Mouse (Mus musculus) heart, adult 2 months (tissue): ENCODE measurements around the gene Ihh. TPM values are rescaled to one million over a fixed set of nuclear protein-coding genes. Genes with fewer than 3 reads are reported as not detected.
A peak's percentile ranks its signal among the peaks of the same experiment; 100 is the strongest.

Source experiments
- DNase-seq, 2 experiments: peaks; one replicate each; pipeline ENCODE4 v3.0.0; 2021
- H3K27ac ChIP-seq: fragments of 200-600 bp; 2 replicates; pipeline ENCODE4 v1.8.1; 2022
- H3K27me3 ChIP-seq: fragments of 200-500 bp; 2 replicates; pipeline ENCODE4 v1.6.1; 2012; ENCODE audit warnings: mild to moderate bottlenecking, low read length, inconsistent platforms, mixed read lengths; ENCODE audit not compliant: control insufficient read depth, insufficient read depth
- H3K36me3 ChIP-seq: fragments of 200-500 bp; 2 replicates; pipeline ENCODE4 v1.6.1; 2012; ENCODE audit warnings: low read length, inconsistent platforms; ENCODE audit not compliant: control insufficient read depth, insufficient read depth
- H3K4me1 ChIP-seq: fragments of 200-500 bp; 2 replicates; pipeline ENCODE4 v1.6.1; 2011; ENCODE audit warnings: low read length; ENCODE audit not compliant: control insufficient read depth, insufficient read depth
- H3K4me3 ChIP-seq: fragments of 200-600 bp; 2 replicates; pipeline ENCODE4 v1.8.1; 2022
- H3K79me2 ChIP-seq: fragments of 200-500 bp; replicated peaks from 2 replicates; pipeline ENCODE4 v1.6.1; 2012; ENCODE audit warnings: mild to moderate bottlenecking, inconsistent platforms, low read length, moderate library complexity, mixed read lengths; ENCODE audit not compliant: control insufficient read depth, insufficient read depth
- H3K9ac ChIP-seq: fragments of 200-500 bp; 2 replicates; pipeline ENCODE4 v1.6.1; 2012; ENCODE audit warnings: low read depth, mild to moderate bottlenecking, control low read depth, inconsistent platforms, low read length, mixed read lengths
- CTCF ChIP-seq: fragments of 200-600 bp; IDR thresholded peaks from 2 replicates; pipeline ENCODE4 v1.8.1; 2022; ENCODE audit warnings: antibody characterized with exemption, mild to moderate bottlenecking, moderate library complexity
- EP300 ChIP-seq: fragments of 200-500 bp; IDR thresholded peaks from 2 replicates; pipeline ENCODE4 v1.6.1; 2011; ENCODE audit warnings: low read depth, low read length, control low read depth; ENCODE audit not compliant: insufficient read depth
- POLR2A ChIP-seq: fragments of 200-500 bp; IDR thresholded peaks from 2 replicates; pipeline ENCODE4 v1.6.1; 2011; ENCODE audit warnings: mild to moderate bottlenecking, low read depth, low read length, control low read depth; ENCODE audit not compliant: insufficient read depth
- WGBS: fragments of 180-500 bp; shearing (Covaris S2); methylation state at CpG from one replicate; pipeline ENCODE4 v1.1.7; 2018; 5-methylcytosine and 5-hydroxymethylcytosine counted together
- intact Hi-C: fragments of 180-260 bp; cut with DNase I; formaldehyde crosslinking; loops from one replicate; pipeline ENCODE4 v1.15.1; 2025
- polyA plus RNA-seq: library from polyadenylated mRNA; depleted of rRNA; stranded (reverse); fragments of >200 nt; gene quantifications from 2 replicates; pipeline ENCODE4 v1.2.3, GENCODE M21; 2012
- total RNA-seq, 2 experiments: library from RNA; stranded (reverse); gene quantifications; 2 replicates each; pipeline ENCODE4 v1.2.3; 2021

The Ihh gene
- total and polyA plus RNA-seq, 3 experiments: 0.04 to 0.16 (median 0.14) TPM

DNA sequence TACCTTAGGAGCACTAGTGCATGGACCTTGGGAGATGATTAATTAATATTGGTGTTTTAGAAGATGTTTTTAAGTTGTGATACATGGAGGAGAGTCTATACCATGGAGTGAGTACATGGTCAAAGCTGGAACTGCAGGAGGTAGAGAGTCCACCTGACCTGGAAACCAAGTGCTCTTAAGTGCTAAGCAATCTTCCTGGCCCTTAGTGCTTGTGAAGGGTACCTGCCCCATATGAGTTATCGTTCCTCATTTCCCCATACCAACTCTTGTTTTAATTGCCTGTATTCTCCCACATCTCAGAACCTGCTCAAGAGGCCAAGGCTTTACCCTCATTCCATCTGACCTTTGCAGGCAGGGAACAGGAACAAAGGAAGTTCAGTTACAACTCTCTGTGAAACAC lies 24.5 kb upstream of the Ihh start:
- no peak for DNase-seq
- Histone ChIP-seq H3K9ac (no peak overlapping the region), H3K36me3 (no peaks in the 10 kb centered on the region), H3K79me2 (no peaks in the 10 kb centered on the region), H3K4me1 (no peaks in the 10 kb centered on the region), H3K27me3 (no peaks in the 10 kb centered on the region), H3K4me3 (no peak overlapping the region), H3K27ac (no peak overlapping the region)
- TF ChIP-seq EP300 (no peak), CTCF (no peak), POLR2A (no peak)
- 97% methylated on average over 1 of the region's 1 CpGs for WGBS
- intact Hi-C loops: no loop called here

DNA sequence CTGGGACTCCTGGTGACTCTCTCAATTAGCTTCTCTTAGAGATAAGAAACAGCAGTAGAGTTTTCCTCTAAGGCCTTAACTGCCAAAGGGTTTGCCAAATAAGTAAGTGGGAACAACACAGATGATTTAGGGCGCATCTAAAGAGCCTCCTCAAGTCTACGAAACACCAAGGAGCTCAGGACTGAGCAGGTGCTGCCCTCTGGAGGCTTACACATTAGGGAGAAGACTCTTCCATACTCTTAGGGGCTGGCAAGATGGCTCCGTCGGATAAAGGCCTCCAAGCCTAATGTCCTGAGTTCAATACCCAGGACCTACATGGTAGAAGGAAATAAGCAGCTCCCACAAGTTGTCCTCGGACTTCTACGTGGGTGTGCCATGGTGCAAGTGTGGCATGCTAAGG lies 22.1 kb upstream of the Ihh start:
- TF ChIP-seq CTCF (0 out of 2 replicates have a peak, but pooled peaks have one; percentile 4), POLR2A (no peak)
- Histone ChIP-seq H3K36me3 (no peaks in the 10 kb centered on the region), H3K79me2 (no peaks in the 10 kb centered on the region), H3K4me1 (no peaks in the 10 kb centered on the region), H3K9ac (no peak overlapping the region), H3K4me3 (no peak overlapping the region), H3K27me3 (no peaks in the 10 kb centered on the region), H3K27ac (no peak overlapping the region)
- intact Hi-C loops: no loop called here
- 82% methylated on average over 6 of the region's 6 CpGs for WGBS
- DNase-seq: no peak

DNA sequence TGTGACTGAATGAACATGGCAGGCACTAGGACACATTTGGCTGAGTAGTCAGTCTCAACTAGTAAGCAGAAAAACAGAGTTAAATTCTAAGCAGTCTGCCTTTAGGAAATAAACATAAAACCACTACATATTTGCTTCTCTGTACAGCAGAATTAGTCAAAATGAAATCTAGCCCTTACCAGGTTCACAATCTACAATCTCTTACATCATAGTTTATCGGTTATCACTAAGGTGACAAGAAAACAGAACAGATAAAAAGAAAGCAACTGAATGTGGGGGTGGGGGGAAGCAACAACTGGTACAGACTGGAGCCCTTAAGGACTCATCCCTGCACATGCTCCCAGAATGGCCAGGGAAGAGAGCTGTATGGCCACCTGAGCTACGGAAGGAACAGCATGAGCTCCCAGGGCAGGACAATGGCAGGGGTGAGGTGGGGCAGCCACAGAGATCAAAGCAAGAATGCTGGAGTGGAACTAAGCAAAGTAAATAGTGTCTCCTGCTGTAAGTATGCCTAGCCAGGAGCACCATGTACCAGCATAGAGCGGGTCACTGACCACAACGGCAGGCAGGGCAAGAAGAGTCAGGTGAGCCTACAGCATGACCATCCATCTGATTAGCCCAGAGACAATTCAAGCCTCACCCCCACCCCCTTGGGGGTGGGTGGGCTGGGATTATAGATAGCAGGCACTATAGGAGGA lies 20.0 kb upstream of the Ihh start:
- no peak overlapping the region for H3K4me3 ChIP-seq
- 84% methylated on average over 4 of the region's 4 CpGs for whole genome bisulfite sequencing
- no peak for TF ChIP-seq EP300
- TF ChIP-seq CTCF: no peak
- no peak for TF ChIP-seq POLR2A
- no peaks in the 10 kb centered on the region for H3K27me3 ChIP-seq
- intact Hi-C loops: no loop called here
- H3K36me3 ChIP-seq: no peaks in the 10 kb centered on the region
- no peaks in the 10 kb centered on the region for H3K79me2 ChIP-seq
- H3K27ac ChIP-seq: no peak overlapping the region
- H3K4me1 ChIP-seq: no peaks in the 10 kb centered on the region
- H3K9ac ChIP-seq: no peak overlapping the region
- no peak for DNase-seq

DNA sequence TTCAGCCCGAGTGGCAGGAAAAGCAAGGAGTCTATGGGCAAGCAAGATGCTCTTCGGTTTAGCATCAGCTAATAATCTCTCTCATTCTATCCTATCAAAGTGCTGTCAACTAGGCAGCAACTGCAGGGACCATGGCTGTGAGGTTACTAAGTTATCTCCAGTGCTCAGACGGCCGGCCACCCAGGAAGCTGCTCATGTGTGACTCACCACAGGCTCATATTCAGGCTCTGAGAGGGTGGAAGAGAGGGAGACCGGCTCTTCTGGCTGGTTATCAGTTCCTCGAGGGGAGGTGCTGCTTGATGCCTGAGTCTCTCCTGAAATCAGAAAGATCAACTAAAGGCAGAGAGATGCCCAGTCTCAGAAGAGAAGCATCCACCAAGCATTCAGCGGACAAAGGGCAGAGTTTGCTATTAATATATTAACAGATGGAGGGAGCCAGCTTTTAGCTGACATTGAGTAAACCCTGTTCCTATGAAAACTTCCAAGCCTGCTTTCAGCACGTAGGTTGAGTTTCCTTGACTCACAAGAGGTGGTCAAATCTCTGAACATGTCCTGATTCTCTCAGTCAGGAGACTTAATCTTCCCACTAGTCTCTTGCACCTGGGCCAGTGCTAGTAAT lies 16.6 kb upstream of the Ihh start:
- no peak for DNase-seq
- intact Hi-C loops: no loop called here
- H3K27ac ChIP-seq: no peak overlapping the region
- H3K27me3 ChIP-seq: no peaks in the 10 kb centered on the region
- H3K9ac ChIP-seq: no peak overlapping the region
- TF ChIP-seq CTCF (no peak), POLR2A (no peak), EP300 (no peak)
- 60% methylated on average over 8 of the region's 8 CpGs for WGBS
- H3K4me3 ChIP-seq: no peak overlapping the region
- no peaks in the 10 kb centered on the region for H3K79me2 ChIP-seq
- no peaks in the 10 kb centered on the region for H3K36me3 ChIP-seq
- H3K4me1 ChIP-seq: no peaks in the 10 kb centered on the region

DNA sequence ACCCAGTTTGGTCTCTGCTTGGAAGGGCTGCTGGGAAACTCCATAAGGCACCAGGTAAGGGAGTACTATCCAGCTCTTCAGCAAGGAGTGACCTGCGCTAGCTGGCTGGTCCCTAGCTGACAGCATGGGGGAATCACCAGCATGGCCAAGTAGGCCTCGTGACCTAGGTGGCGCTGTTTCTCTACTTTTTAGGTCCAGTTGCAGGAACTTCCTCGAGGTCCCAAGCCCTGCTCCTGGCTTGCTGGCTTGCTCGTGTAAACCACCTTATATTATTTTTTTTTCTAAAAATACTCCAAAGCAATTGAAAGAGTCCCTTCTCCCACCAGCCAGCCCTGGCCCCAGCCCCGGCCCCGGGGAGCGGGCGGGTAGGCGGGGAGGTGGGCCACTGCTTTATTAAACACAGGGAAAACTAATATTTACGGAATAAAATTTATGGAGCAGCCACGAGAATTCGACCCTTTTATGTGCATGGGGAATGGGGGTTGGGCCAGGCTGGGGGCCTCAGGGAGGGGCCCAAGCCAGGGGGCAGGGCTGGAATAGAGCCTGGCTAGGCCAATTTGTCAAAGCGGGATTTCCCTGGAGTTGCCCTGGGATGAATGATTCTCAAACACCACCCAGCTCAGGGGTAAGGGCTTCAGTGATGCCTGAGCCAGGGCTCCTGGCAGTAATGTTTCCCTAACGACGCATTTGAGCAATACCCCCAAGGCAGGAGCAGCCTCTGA lies 13.2 kb upstream of the Ihh start:
- Histone ChIP-seq H3K4me1 (no peaks in the 10 kb centered on the region), H3K9ac (no peak overlapping the region), H3K79me2 (no peaks in the 10 kb centered on the region), H3K27me3 (0 out of 2 replicates have a peak, but pooled peaks cover 1% of the 10 kb centered on the region), H3K27ac (no peak overlapping the region), H3K4me3 (no peak overlapping the region), H3K36me3 (no peaks in the 10 kb centered on the region)
- intact Hi-C loops: loop anchor here (2.0 kb wide), 1 partner anchor 52 kb away; no protein-coding TSS in a partner anchor
- 26% methylated on average over 16 of the region's 16 CpGs for WGBS
- TF ChIP-seq EP300 (peak; percentile 43; the same call in 1 of the 2 replicates), CTCF (peak; percentile 83), POLR2A (no peak)
- peak; percentile 67 to 72 for DNase-seq

DNA sequence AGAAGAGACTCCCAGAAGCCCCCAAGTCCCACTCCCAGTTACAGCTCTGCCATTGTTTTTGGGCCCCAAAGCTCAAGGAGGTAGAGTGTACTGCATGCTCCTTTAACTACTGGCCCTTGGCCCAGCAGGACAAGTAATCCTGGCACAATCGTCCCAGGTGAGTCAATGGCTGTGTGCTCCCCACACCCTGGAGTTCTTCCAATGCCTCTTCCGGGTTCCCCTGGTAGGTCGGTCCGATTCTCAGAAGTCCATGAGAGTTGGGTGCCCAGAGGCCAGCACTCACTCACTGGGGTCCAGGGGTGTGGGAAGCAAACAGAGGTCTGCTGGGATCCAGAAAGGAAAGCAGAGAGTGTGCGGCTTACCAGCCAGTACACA lies 11.4 kb upstream of the Ihh start:
- intact Hi-C loops: no loop called here
- 90% methylated on average over 5 of the region's 5 CpGs for WGBS
- no peaks in the 10 kb centered on the region for H3K79me2 ChIP-seq
- no peak for TF ChIP-seq CTCF
- no peak for TF ChIP-seq POLR2A
- TF ChIP-seq EP300: no peak
- H3K27me3 ChIP-seq: 0 out of 2 replicates have a peak, but pooled peaks cover 1% of the 10 kb centered on the region
- no peak overlapping the region for H3K27ac ChIP-seq
- H3K4me3 ChIP-seq: no peak overlapping the region
- no peak overlapping the region for H3K9ac ChIP-seq
- H3K4me1 ChIP-seq: no peaks in the 10 kb centered on the region
- no peaks in the 10 kb centered on the region for H3K36me3 ChIP-seq
- no peak for DNase-seq
